Comparison of ENCODE assay signal across 21 mouse cellular contexts in the genomic region with DNA sequence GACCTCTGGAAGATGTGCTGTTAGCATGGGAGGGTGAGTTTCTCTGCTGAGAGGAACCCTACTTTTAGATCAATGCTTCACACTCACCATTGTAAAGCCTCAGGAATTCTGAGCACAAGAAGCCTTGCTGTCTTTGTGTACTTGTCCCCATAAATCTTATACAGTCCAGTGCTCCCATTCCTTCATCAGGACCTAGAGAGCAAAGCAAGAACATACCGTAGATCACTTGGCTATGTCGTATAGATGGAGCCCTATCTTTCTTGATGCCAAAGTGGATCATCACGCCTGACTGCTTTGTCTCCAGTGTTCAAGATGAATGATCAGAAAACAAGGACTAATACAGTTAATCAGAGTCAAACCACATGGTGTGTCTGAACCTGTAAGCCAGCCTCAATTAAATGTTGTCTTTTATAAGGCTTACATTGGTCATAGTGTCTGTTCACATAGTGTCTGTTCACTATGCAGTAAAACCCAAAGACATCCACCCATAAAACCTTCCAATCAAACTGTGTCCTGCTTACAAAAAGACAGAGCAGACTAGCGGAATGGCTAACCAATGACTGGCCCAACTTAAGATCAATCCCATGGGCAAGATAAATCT.
DNase-seq lines count a peak whose midpoint lies in the region; ATAC-seq and TF ChIP-seq lines count a peak whose summit lies in the region.
"Had no signal": no experiment of that assay in that cellular context is flagged by ENCODE, and none has a peak within 500 bp of the region (broad histone marks: within the 10 kb centered on the region; RNA-seq: fewer than 3 reads in every experiment).

No protein-coding gene starts in this region.

- H3K9ac ChIP-seq in hindbrain, embryonic 16.5 days (ENCODE audit: low read depth, low read length), result no peak overlapping the region
- H3K9ac ChIP-seq in kidney, postnatal 0 days (ENCODE audit: low read depth, low read length), result no peak overlapping the region
- H3K9ac ChIP-seq in neural tube, embryonic 13.5 days, result no peak overlapping the region
- H3K9ac ChIP-seq in intestine, embryonic 15.5 days, result no peak overlapping the region
- H3K9ac ChIP-seq: embryonic facial prominence, embryonic 13.5 days; forebrain, embryonic 12.5 days; heart, embryonic 13.5 days; hindbrain, embryonic 14.5 days had no signal

- no peak for DNase-seq in hindbrain, embryonic 10.5 days (ENCODE audit: low spot score)
- peak; percentile 19 for DNase-seq in kidney, postnatal 0 days (ENCODE audit: low spot score)
- DNase-seq in kidney, postnatal 4 days, result no peak
- peak; percentile 17 for DNase-seq in retina, postnatal 1 day
- no peak for DNase-seq in gastrocnemius, postnatal 10 days
- DNase-seq: adrenal gland, postnatal 25 days; cerebellum, adult 18-20 months; cerebellum, adult 9-11 months; cerebellum, postnatal 36 days; gastrocnemius, postnatal 25 days; heart, postnatal 36 days had no signal

- 0 out of 2 replicates have a peak, but pooled peaks cover 5% of the 10 kb centered on the region for H3K9me3 ChIP-seq in hindbrain, embryonic 16.5 days (ENCODE audit: control insufficient read depth, low read length)
- no peaks in the 10 kb centered on the region for H3K9me3 ChIP-seq in hindbrain, embryonic 10.5 days
- H3K9me3 ChIP-seq in kidney, postnatal 0 days (replicated peaks; ENCODE audit: low read length), result no peaks in the 10 kb centered on the region
- H3K9me3 ChIP-seq in neural tube, embryonic 13.5 days, result no peaks in the 10 kb centered on the region
- H3K9me3 ChIP-seq in intestine, embryonic 15.5 days, result no peaks in the 10 kb centered on the region
- H3K9me3 ChIP-seq: embryonic facial prominence, embryonic 13.5 days; forebrain, embryonic 12.5 days; heart, embryonic 13.5 days had no signal

- 66% methylated on average over 4 of the region's 4 CpGs for WGBS in hindbrain, embryonic 16.5 days
- 93% methylated on average over 4 of the region's 4 CpGs for WGBS in hindbrain, embryonic 10.5 days
- 60% methylated on average over 4 of the region's 4 CpGs for WGBS in kidney, postnatal 0 days
- 33% methylated on average over 4 of the region's 4 CpGs for WGBS in neural tube, embryonic 13.5 days
- WGBS in intestine, embryonic 15.5 days, result 88% methylated on average over 4 of the region's 4 CpGs

- no peaks in the 10 kb centered on the region for H3K27me3 ChIP-seq in hindbrain, embryonic 16.5 days (replicated peaks; ENCODE audit: control insufficient read depth, insufficient read depth, low read length)
- no peaks in the 10 kb centered on the region for H3K27me3 ChIP-seq in hindbrain, embryonic 10.5 days (ENCODE audit: insufficient read depth, poor library complexity, severe bottlenecking)
- H3K27me3 ChIP-seq in kidney, postnatal 0 days (ENCODE audit: insufficient read depth, low read length), result no peaks in the 10 kb centered on the region
- no peaks in the 10 kb centered on the region for H3K27me3 ChIP-seq in neural tube, embryonic 13.5 days
- no peaks in the 10 kb centered on the region for H3K27me3 ChIP-seq in intestine, embryonic 15.5 days (replicated peaks)
- H3K27me3 ChIP-seq: embryonic facial prominence, embryonic 13.5 days; forebrain, embryonic 12.5 days; heart, embryonic 13.5 days; Patski had no signal

- no peak for TF ChIP-seq CTCF in kidney, postnatal 0 days (IDR thresholded peaks at IDR 0.05; ENCODE audit: low read depth)

- H3K27ac ChIP-seq in hindbrain, embryonic 16.5 days (ENCODE audit: low read depth, low read length), result no peak overlapping the region
- H3K27ac ChIP-seq in hindbrain, embryonic 10.5 days, result no peak overlapping the region
- H3K27ac ChIP-seq in kidney, postnatal 0 days, result no peak overlapping the region
- no peak overlapping the region for H3K27ac ChIP-seq in neural tube, embryonic 13.5 days (replicated peaks)
- H3K27ac ChIP-seq in intestine, embryonic 15.5 days, result no peak overlapping the region
- H3K27ac ChIP-seq: embryonic facial prominence, embryonic 13.5 days; forebrain, embryonic 12.5 days; heart, embryonic 13.5 days; hindbrain, embryonic 14.5 days had no signal

- peak; percentile 52; the same call in 1 of the 2 replicates for ATAC-seq in hindbrain, embryonic 16.5 days
- no peak for ATAC-seq in kidney, postnatal 0 days (replicated peaks; ENCODE audit: low FRiP score, low read depth)
- peak; percentile 96 for ATAC-seq in neural tube, embryonic 13.5 days (ENCODE audit: low read depth)
- ATAC-seq in intestine, embryonic 15.5 days, result no peak
- ATAC-seq: activated CD4-positive, CD25-positive, alpha-beta regulatory T cell, adult 4 months; forebrain, embryonic 16.5 days; Patski had no signal

- no peak overlapping the region for H3K4me3 ChIP-seq in hindbrain, embryonic 16.5 days (ENCODE audit: low read length)
- H3K4me3 ChIP-seq in hindbrain, embryonic 10.5 days, result no peak overlapping the region
- no peak overlapping the region for H3K4me3 ChIP-seq in kidney, postnatal 0 days (replicated peaks; ENCODE audit: low read depth, low read length)
- no peak overlapping the region for H3K4me3 ChIP-seq in neural tube, embryonic 13.5 days
- H3K4me3 ChIP-seq in intestine, embryonic 15.5 days (replicated peaks), result no peak overlapping the region
- H3K4me3 ChIP-seq: embryonic facial prominence, embryonic 13.5 days; forebrain, embryonic 12.5 days; heart, embryonic 13.5 days had no signal

- no peak overlapping the region for H3K4me2 ChIP-seq in hindbrain, embryonic 16.5 days (ENCODE audit: low read length)
- no peak overlapping the region for H3K4me2 ChIP-seq in kidney, postnatal 0 days (ENCODE audit: low read length)
- H3K4me2 ChIP-seq in neural tube, embryonic 13.5 days, result no peak overlapping the region
- H3K4me2 ChIP-seq in intestine, embryonic 15.5 days (replicated peaks), result no peak overlapping the region
- H3K4me2 ChIP-seq: embryonic facial prominence, embryonic 13.5 days; forebrain, embryonic 12.5 days; heart, embryonic 13.5 days; hindbrain, embryonic 14.5 days had no signal

- no peaks in the 10 kb centered on the region for H3K4me1 ChIP-seq in hindbrain, embryonic 16.5 days (ENCODE audit: control insufficient read depth, insufficient read depth, low read depth, low read length)
- H3K4me1 ChIP-seq in hindbrain, embryonic 10.5 days (replicated peaks), result no peaks in the 10 kb centered on the region
- H3K4me1 ChIP-seq in kidney, postnatal 0 days (replicated peaks; ENCODE audit: insufficient read depth, low read length), result no peaks in the 10 kb centered on the region
- no peaks in the 10 kb centered on the region for H3K4me1 ChIP-seq in neural tube, embryonic 13.5 days (replicated peaks)
- H3K4me1 ChIP-seq in intestine, embryonic 15.5 days (replicated peaks), result no peaks in the 10 kb centered on the region
- H3K4me1 ChIP-seq: forebrain, embryonic 12.5 days had no signal

- no peaks in the 10 kb centered on the region for H3K36me3 ChIP-seq in hindbrain, embryonic 16.5 days (ENCODE audit: control insufficient read depth, insufficient read depth, low read length)
- no peaks in the 10 kb centered on the region for H3K36me3 ChIP-seq in hindbrain, embryonic 10.5 days
- no peaks in the 10 kb centered on the region for H3K36me3 ChIP-seq in kidney, postnatal 0 days (ENCODE audit: insufficient read depth, low read length)
- no peaks in the 10 kb centered on the region for H3K36me3 ChIP-seq in neural tube, embryonic 13.5 days
- H3K36me3 ChIP-seq in intestine, embryonic 15.5 days, result no peaks in the 10 kb centered on the region
- H3K36me3 ChIP-seq: embryonic facial prominence, embryonic 13.5 days; forebrain, embryonic 12.5 days had no signal

Comparison
In these comparisons a context has a peak if more than half of its experiments do, and no peak if none do; other contexts are left out.
1. DNase-seq: peak in kidney, postnatal 0 days (single experiment) and retina, postnatal 1 day (single experiment); none in hindbrain, embryonic 10.5 days (single experiment), kidney, postnatal 4 days (0 of 2) and gastrocnemius, postnatal 10 days (single experiment).
2. ATAC-seq: peak in hindbrain, embryonic 16.5 days (single experiment) and neural tube, embryonic 13.5 days (single experiment); none in kidney, postnatal 0 days (single experiment) and intestine, embryonic 15.5 days (single experiment).